8 mouse cellular contexts compared by ENCODE assay signal in genomic region chrX:12007832-12008540, GRCm38 (mm10).
DNase-seq lines count a peak whose midpoint lies in the region; ATAC-seq and TF ChIP-seq lines count a peak whose summit lies in the region.

No protein-coding gene starts in this region.

- H3K4me3 ChIP-seq in heart, embryonic 15.5 days: no peak overlapping the region; the same call in 1 of the 2 replicates
- peak overlapping the region; percentile 62; the same call in 1 of the 2 replicates for H3K4me3 ChIP-seq in ES-Bruce4 (ENCODE audit: low read depth, low read length)
- H3K4me3 ChIP-seq in forebrain, embryonic 16.5 days (replicated peaks; ENCODE audit: low read length): no peak overlapping the region; the same call in 1 of the 2 replicates
- H3K4me3 ChIP-seq in liver, embryonic 15.5 days (replicated peaks): peak overlapping the region; percentile 63; the same call in 1 of the 2 replicates

- TF ChIP-seq EP300 in ES-Bruce4 (IDR thresholded peaks at IDR 0.05; ENCODE audit: insufficient read depth, low read depth, low read length): no peak

- TF ChIP-seq CTCF in ES-Bruce4 (IDR thresholded peaks at IDR 0.05; ENCODE audit: low read depth, low read length): no peak

- intact Hi-C loops in heart, postnatal 10 days (cut with DNase I): loop anchor here (5.0 to 10.0 kb wide), 3 partner anchors 69 to 244 kb away; no protein-coding TSS in a partner anchor

- TF ChIP-seq POLR2A in ES-Bruce4 (IDR thresholded peaks at IDR 0.05; ENCODE audit: insufficient read depth, low read length): no peak

- no peak overlapping the region for H3K9ac ChIP-seq in heart, embryonic 15.5 days
- peak overlapping the region; percentile 81; the same call in 1 of the 2 replicates for H3K9ac ChIP-seq in ES-Bruce4 (ENCODE audit: low read depth, poor library complexity, severe bottlenecking)
- H3K9ac ChIP-seq in forebrain, embryonic 16.5 days (replicated peaks; ENCODE audit: low read depth, low read length): no peak overlapping the region
- H3K9ac ChIP-seq in liver, embryonic 15.5 days: no peak overlapping the region

- WGBS in heart, embryonic 15.5 days: 29% methylated on average over 11 of the region's 11 CpGs
- WGBS in forebrain, embryonic 16.5 days: 6% methylated on average over 11 of the region's 11 CpGs
- 17% methylated on average over 11 of the region's 11 CpGs for WGBS in liver, embryonic 15.5 days (ENCODE audit: insufficient replicate concordance)

- peaks cover 29% of the 10 kb centered on the region for H3K27me3 ChIP-seq in heart, embryonic 15.5 days
- H3K27me3 ChIP-seq in ES-Bruce4 (ENCODE audit: control insufficient read depth, insufficient read depth, low read length, poor library complexity, severe bottlenecking): no peaks in the 10 kb centered on the region
- peaks cover 5% of the 10 kb centered on the region; the same call in 1 of the 2 replicates for H3K27me3 ChIP-seq in forebrain, embryonic 16.5 days (replicated peaks; ENCODE audit: control insufficient read depth, insufficient read depth, low read length)
- H3K27me3 ChIP-seq in liver, embryonic 15.5 days: peaks cover 32% of the 10 kb centered on the region

- no peaks in the 10 kb centered on the region for H3K36me3 ChIP-seq in heart, embryonic 15.5 days
- H3K36me3 ChIP-seq in ES-Bruce4 (ENCODE audit: control insufficient read depth, insufficient read depth, low read length, poor library complexity, severe bottlenecking): no peaks in the 10 kb centered on the region
- no peaks in the 10 kb centered on the region for H3K36me3 ChIP-seq in forebrain, embryonic 16.5 days (ENCODE audit: control insufficient read depth, insufficient read depth)
- no peaks in the 10 kb centered on the region for H3K36me3 ChIP-seq in liver, embryonic 15.5 days (replicated peaks)

- ATAC-seq in heart, embryonic 15.5 days (replicated peaks; ENCODE audit: insufficient number of reproducible peaks, insufficient read depth, low FRiP score, low read depth): no peak
- no peak for ATAC-seq in forebrain, embryonic 16.5 days
- ATAC-seq in liver, embryonic 15.5 days (ENCODE audit: insufficient read depth): no peak

- peaks cover 31% of the 10 kb centered on the region for H3K4me1 ChIP-seq in heart, embryonic 15.5 days (replicated peaks)
- peaks cover 11% of the 10 kb centered on the region for H3K4me1 ChIP-seq in ES-Bruce4 (ENCODE audit: control insufficient read depth, insufficient read depth, low read length)
- peaks cover 35% of the 10 kb centered on the region for H3K4me1 ChIP-seq in forebrain, embryonic 16.5 days (replicated peaks; ENCODE audit: control insufficient read depth, insufficient read depth, low read length)
- peaks cover 41% of the 10 kb centered on the region for H3K4me1 ChIP-seq in liver, embryonic 15.5 days (replicated peaks)

- H3K9me3 ChIP-seq in heart, embryonic 15.5 days (replicated peaks): no peaks in the 10 kb centered on the region
- H3K9me3 ChIP-seq in ES-Bruce4 (replicated peaks; ENCODE audit: control insufficient read depth, insufficient read depth, low read length, poor library complexity, severe bottlenecking): no peaks in the 10 kb centered on the region
- H3K9me3 ChIP-seq in forebrain, embryonic 16.5 days (ENCODE audit: control insufficient read depth, low read length): no peaks in the 10 kb centered on the region
- no peaks in the 10 kb centered on the region for H3K9me3 ChIP-seq in liver, embryonic 15.5 days (replicated peaks)

- DNase-seq in heart, postnatal 10 days: no peak
- no peak for DNase-seq in adrenal gland, postnatal 10 days
- DNase-seq in lung, postnatal 4 days: no peak
- DNase-seq in frontal cortex, postnatal 36 days (ENCODE audit: low spot score in 2 of 2): no peak

- no peak overlapping the region for H3K27ac ChIP-seq in heart, embryonic 15.5 days
- no peak overlapping the region for H3K27ac ChIP-seq in ES-Bruce4 (ENCODE audit: insufficient read depth, low read length)
- peak overlapping the region; percentile 53 for H3K27ac ChIP-seq in forebrain, embryonic 16.5 days (ENCODE audit: low read length)
- H3K27ac ChIP-seq in liver, embryonic 15.5 days (replicated peaks): peak overlapping the region; percentile 92; the same call in 1 of the 2 replicates

- peak overlapping the region; percentile 83; the same call in 1 of the 2 replicates for H3K4me2 ChIP-seq in heart, embryonic 15.5 days
- H3K4me2 ChIP-seq in forebrain, embryonic 16.5 days (ENCODE audit: low read length): peak overlapping the region; percentile 72
- peak overlapping the region; percentile 87 for H3K4me2 ChIP-seq in liver, embryonic 15.5 days

Comparison
In these comparisons a context has a peak if more than half of its experiments do, and no peak if none do; other contexts are left out.
1. H3K27ac ChIP-seq: peak in forebrain, embryonic 16.5 days (single experiment) and liver, embryonic 15.5 days (single experiment); none in heart, embryonic 15.5 days (single experiment) and ES-Bruce4 (single experiment).
2. H3K4me3 ChIP-seq: peak in ES-Bruce4 (single experiment) and liver, embryonic 15.5 days (single experiment); none in heart, embryonic 15.5 days (single experiment) and forebrain, embryonic 16.5 days (single experiment).
3. Peak in every context shown above with its lines, with median percentiles within 50 percentile points of each other: H3K4me2 ChIP-seq.